ENCODE assay signal across 8 mouse cellular contexts in genomic region chr5:28317253-28317916, GRCm38 (mm10). TPM values are rescaled to one million over a fixed set of nuclear protein-coding genes. Genes with fewer than 3 reads are reported as not detected.
DNase-seq lines count a peak whose midpoint lies in the region; ATAC-seq and TF ChIP-seq lines count a peak whose summit lies in the region.

No protein-coding gene starts in this region.

- TF ChIP-seq EP300 in ES-Bruce4 (IDR thresholded peaks at IDR 0.05; ENCODE audit: insufficient read depth, low read depth, low read length) = no peak

- WGBS in heart, embryonic 12.5 days = under 1% methylated on average over 62 of the region's 62 CpGs
- under 1% methylated on average over 53 of the region's 62 CpGs for WGBS in forebrain, embryonic 12.5 days
- 1% methylated on average over 62 of the region's 62 CpGs for WGBS in liver, embryonic 12.5 days (ENCODE audit: insufficient replicate concordance)
- under 1% methylated on average over 58 of the region's 62 CpGs for WGBS in stomach, embryonic 16.5 days

- peak overlapping the region; percentile 78 for H3K4me2 ChIP-seq in heart, embryonic 12.5 days
- peak overlapping the region; percentile 61 for H3K4me2 ChIP-seq in forebrain, embryonic 12.5 days
- peak overlapping the region; percentile 79 for H3K4me2 ChIP-seq in liver, embryonic 12.5 days
- peak overlapping the region; percentile 70 for H3K4me2 ChIP-seq in stomach, embryonic 16.5 days (ENCODE audit: low read depth, low read length)

- peak overlapping the region; percentile 99 for H3K4me3 ChIP-seq in heart, embryonic 12.5 days
- peak overlapping the region; percentile 67 for H3K4me3 ChIP-seq in ES-Bruce4 (ENCODE audit: low read depth, low read length)
- peak overlapping the region; percentile 98 for H3K4me3 ChIP-seq in forebrain, embryonic 12.5 days (replicated peaks)
- peak overlapping the region; percentile 100 for H3K4me3 ChIP-seq in liver, embryonic 12.5 days
- H3K4me3 ChIP-seq in stomach, embryonic 16.5 days (replicated peaks; ENCODE audit: low read length) = peak overlapping the region; percentile 91

- TF ChIP-seq CTCF in ES-Bruce4 (IDR thresholded peaks at IDR 0.05; ENCODE audit: low read depth, low read length) = no peak

- H3K27ac ChIP-seq in heart, embryonic 12.5 days (ENCODE audit: poor library complexity, severe bottlenecking) = peak overlapping the region; percentile 99
- peak overlapping the region; percentile 73; the same call in 1 of the 2 replicates for H3K27ac ChIP-seq in ES-Bruce4 (ENCODE audit: insufficient read depth, low read length)
- H3K27ac ChIP-seq in forebrain, embryonic 12.5 days = peak overlapping the region; percentile 99
- peak overlapping the region; percentile 99 for H3K27ac ChIP-seq in liver, embryonic 12.5 days
- peak overlapping the region; percentile 100 for H3K27ac ChIP-seq in stomach, embryonic 16.5 days (ENCODE audit: low read length)

- H3K36me3 ChIP-seq in heart, embryonic 12.5 days = no peaks in the 10 kb centered on the region
- H3K36me3 ChIP-seq in ES-Bruce4 (ENCODE audit: control insufficient read depth, insufficient read depth, low read length, poor library complexity, severe bottlenecking) = no peaks in the 10 kb centered on the region; the same call in 1 of the 2 replicates
- H3K36me3 ChIP-seq in forebrain, embryonic 12.5 days (replicated peaks) = no peaks in the 10 kb centered on the region
- peaks cover 15% of the 10 kb centered on the region; the same call in 1 of the 2 replicates for H3K36me3 ChIP-seq in liver, embryonic 12.5 days
- H3K36me3 ChIP-seq in stomach, embryonic 16.5 days (ENCODE audit: control insufficient read depth, insufficient read depth, low read length) = no peaks in the 10 kb centered on the region

- peak; percentile 77 for ATAC-seq in heart, embryonic 12.5 days (ENCODE audit: insufficient number of reproducible peaks, low FRiP score)
- peak; percentile 76 for ATAC-seq in forebrain, embryonic 12.5 days (ENCODE audit: low FRiP score)
- peak; percentile 50; the same call in 1 of the 2 replicates for ATAC-seq in liver, embryonic 12.5 days
- peak; percentile 70; the same call in 1 of the 2 replicates for ATAC-seq in stomach, embryonic 16.5 days (ENCODE audit: insufficient read depth, low FRiP score)

- peak overlapping the region; percentile 100 for H3K9ac ChIP-seq in heart, embryonic 12.5 days
- H3K9ac ChIP-seq in ES-Bruce4 (ENCODE audit: low read depth, poor library complexity, severe bottlenecking) = peak overlapping the region; percentile 100
- H3K9ac ChIP-seq in forebrain, embryonic 12.5 days = peak overlapping the region; percentile 100
- peak overlapping the region; percentile 100 for H3K9ac ChIP-seq in liver, embryonic 12.5 days
- peak overlapping the region; percentile 100 for H3K9ac ChIP-seq in stomach, embryonic 16.5 days (ENCODE audit: low read length)

- no peak for DNase-seq in heart, postnatal 10 days
- DNase-seq in layer of hippocampus, postnatal 10 days (ENCODE audit: low spot score in 2 of 2) = no peak
- no peak for DNase-seq in thymus, postnatal 4 days

- H3K9me3 ChIP-seq in heart, embryonic 12.5 days (replicated peaks) = no peaks in the 10 kb centered on the region
- H3K9me3 ChIP-seq in ES-Bruce4 (replicated peaks; ENCODE audit: control insufficient read depth, insufficient read depth, low read length, poor library complexity, severe bottlenecking) = no peaks in the 10 kb centered on the region
- H3K9me3 ChIP-seq in forebrain, embryonic 12.5 days = no peaks in the 10 kb centered on the region
- H3K9me3 ChIP-seq in liver, embryonic 12.5 days (replicated peaks) = no peaks in the 10 kb centered on the region
- H3K9me3 ChIP-seq in stomach, embryonic 16.5 days (replicated peaks; ENCODE audit: control insufficient read depth, low read length) = no peaks in the 10 kb centered on the region

- no peak for TF ChIP-seq POLR2A in ES-Bruce4 (IDR thresholded peaks at IDR 0.05; ENCODE audit: insufficient read depth, low read length)

- H3K4me1 ChIP-seq in heart, embryonic 12.5 days (replicated peaks) = peaks cover 14% of the 10 kb centered on the region
- no peaks in the 10 kb centered on the region for H3K4me1 ChIP-seq in ES-Bruce4 (ENCODE audit: control insufficient read depth, insufficient read depth, low read length)
- H3K4me1 ChIP-seq in forebrain, embryonic 12.5 days = peaks cover 25% of the 10 kb centered on the region
- peaks cover 42% of the 10 kb centered on the region for H3K4me1 ChIP-seq in liver, embryonic 12.5 days
- peaks cover 19% of the 10 kb centered on the region for H3K4me1 ChIP-seq in stomach, embryonic 16.5 days (ENCODE audit: control insufficient read depth, insufficient read depth, low read length)

- H3K27me3 ChIP-seq in heart, embryonic 12.5 days (replicated peaks) = no peaks in the 10 kb centered on the region
- no peaks in the 10 kb centered on the region for H3K27me3 ChIP-seq in ES-Bruce4 (ENCODE audit: control insufficient read depth, insufficient read depth, low read length, poor library complexity, severe bottlenecking)
- H3K27me3 ChIP-seq in forebrain, embryonic 12.5 days = no peaks in the 10 kb centered on the region
- no peaks in the 10 kb centered on the region for H3K27me3 ChIP-seq in liver, embryonic 12.5 days (replicated peaks)
- H3K27me3 ChIP-seq in stomach, embryonic 16.5 days (ENCODE audit: control insufficient read depth, insufficient read depth, low read length) = no peaks in the 10 kb centered on the region

- intact Hi-C loops in heart, postnatal 10 days (cut with DNase I) = no loop called here

RNA-seq across cellular contexts. Expression of gene Rbm33, which starts 0.5 kb away (rescaled TPM):
- 14.2 and 16.8 TPM in 2 replicates for polyA plus RNA-seq in heart, embryonic 12.5 days (2016; fragmentation: Nextera tagmentation; extraction: Ambion mirVana)
- total RNA-seq in heart, postnatal 10 days (2021) = 10 to 100 TPM; 37.6 to 40.9 TPM
- polyA plus RNA-seq in ES-Bruce4 (2011; ENCODE audit: insufficient read depth, insufficient read length, low read depth, missing spikeins) = 60.2 and 61.6 TPM in 2 replicates
- polyA plus RNA-seq in forebrain, embryonic 12.5 days (2016; fragmentation: Nextera tagmentation; extraction: Ambion mirVana) = 24.3 and 26.7 TPM in 2 replicates
- polyA plus RNA-seq in liver, embryonic 12.5 days (2016; fragmentation: Nextera tagmentation; extraction: Ambion mirVana) = 10.7 and 11.7 TPM in 2 replicates
- polyA plus RNA-seq in stomach, embryonic 16.5 days (2015; fragmentation: Nextera tagmentation; extraction: Ambion mirVana) = 6.8 and 8.1 TPM in 2 replicates
- 10 to 100 TPM; 53.5 to 69.9 TPM for total RNA-seq in layer of hippocampus, postnatal 10 days (2021)
